Mouse (Mus musculus) kidney, postnatal 14 days (tissue): ENCODE measurements around the gene Fancc.
"Not testable (repeated sequence)": the region's sequence is repeated elsewhere in the genome, so short reads cannot be mapped to it uniquely, and the experiment has no call there.

Experiments
- DNase-seq: peaks from one replicate; pipeline ENCODE4 v3.0.0; 2022; ENCODE audit warnings: mixed read lengths

Fancc gene

DNA sequence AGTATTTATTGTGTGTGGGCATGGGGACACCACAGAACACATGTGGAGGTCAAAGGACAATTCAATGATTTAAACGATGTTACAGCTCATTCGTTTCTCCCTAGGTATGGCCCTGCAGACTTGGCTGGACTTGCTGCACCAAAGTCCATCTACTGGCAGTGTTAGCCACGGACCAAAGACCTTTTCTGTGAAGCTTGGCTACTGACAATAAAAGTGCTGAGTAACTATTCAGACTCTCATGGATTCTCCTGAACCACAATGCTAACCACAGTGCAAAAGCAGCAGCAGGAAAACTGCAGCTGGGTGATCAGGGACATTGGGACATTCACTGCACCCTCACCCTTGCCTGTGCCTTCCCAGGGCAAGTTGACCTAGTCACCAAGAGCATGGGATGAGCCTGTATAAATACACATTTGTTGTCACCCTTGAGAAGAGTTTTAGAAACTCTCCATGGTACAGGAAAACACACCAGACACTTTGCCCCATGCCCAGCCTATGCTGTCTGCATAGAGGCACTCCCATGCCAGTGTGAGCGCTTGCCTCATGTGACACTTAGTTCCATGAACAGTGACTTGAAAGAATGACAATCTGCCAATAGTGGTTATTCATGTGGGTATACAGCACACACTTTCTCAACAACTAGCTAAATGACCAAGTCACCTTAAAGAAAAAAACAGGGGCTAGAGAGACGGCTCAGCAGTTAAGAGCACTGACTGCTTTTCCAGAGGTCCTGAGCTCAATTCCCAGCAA is 151.4 kb downstream of the Fancc start:
- DNase-seq: peak; percentile 62

DNA sequence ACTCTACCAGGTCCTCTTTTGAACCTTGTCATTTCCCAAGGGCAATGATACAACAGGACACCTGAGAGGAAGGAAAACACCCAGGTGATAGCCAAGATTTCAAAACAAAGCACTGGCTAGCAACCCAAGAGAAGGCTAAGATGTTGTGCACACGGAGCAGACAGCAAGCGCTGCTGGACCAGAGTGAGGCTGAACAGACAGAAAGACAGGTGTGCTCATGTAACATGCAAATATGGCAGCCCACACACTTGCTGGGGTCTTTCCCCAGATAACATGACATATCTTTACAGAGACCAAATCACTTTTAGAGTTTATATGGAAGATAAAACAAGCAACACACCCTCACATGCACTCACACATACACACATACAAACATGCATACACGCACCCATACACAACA is 152.6 kb downstream of the Fancc start:
- no peak for DNase-seq

DNA sequence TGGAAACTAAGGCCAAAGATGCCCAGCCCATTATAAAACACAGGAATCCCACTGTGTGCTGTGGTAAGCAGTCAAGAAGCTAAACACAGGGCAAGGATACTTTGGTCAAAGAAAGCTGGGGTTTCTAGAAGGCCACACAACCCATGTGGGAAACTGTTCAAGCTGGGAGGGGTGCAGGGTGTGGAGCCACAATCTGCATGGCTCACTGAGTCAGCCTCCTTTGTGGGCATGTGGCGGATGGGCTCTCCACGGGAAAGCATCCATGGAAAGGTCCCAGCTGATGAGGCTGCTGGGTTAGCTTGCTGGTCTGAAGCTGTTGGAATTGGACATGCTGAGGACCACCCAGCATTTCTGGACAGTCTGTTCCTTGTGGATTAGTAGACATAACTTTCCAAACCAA is 154.3 kb downstream of the Fancc start:
- no peak for DNase-seq

- no peak for DNase-seq
These were observed 157.1 kb downstream of the Fancc start for GRCm38 (mm10) chr13:63339946-63340345.

- DNase-seq: no peak
These were observed 159.7 kb downstream of the Fancc start for GRCm38 (mm10) chr13:63337239-63337960.

DNA sequence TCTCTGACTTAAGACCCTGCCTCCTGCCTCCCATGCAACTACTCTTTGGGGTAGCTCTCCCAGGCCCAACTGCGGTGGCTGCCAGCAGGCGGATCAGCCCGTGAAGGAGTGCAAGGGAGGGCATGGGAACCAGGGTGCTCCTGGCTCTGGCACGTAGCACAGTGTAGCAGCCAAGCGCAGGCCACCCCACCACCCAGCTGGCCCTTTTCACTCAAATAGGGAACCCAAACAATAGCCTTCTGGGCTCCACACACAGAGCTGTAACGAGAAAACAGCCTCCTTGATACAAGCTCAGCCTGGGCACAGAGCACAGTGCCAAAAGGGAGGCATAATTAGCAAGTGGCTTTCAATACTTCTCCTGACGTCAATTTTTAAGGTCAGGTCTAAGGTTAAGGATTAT is 160.7 kb downstream of the Fancc start:
- DNase-seq: no peak

DNA sequence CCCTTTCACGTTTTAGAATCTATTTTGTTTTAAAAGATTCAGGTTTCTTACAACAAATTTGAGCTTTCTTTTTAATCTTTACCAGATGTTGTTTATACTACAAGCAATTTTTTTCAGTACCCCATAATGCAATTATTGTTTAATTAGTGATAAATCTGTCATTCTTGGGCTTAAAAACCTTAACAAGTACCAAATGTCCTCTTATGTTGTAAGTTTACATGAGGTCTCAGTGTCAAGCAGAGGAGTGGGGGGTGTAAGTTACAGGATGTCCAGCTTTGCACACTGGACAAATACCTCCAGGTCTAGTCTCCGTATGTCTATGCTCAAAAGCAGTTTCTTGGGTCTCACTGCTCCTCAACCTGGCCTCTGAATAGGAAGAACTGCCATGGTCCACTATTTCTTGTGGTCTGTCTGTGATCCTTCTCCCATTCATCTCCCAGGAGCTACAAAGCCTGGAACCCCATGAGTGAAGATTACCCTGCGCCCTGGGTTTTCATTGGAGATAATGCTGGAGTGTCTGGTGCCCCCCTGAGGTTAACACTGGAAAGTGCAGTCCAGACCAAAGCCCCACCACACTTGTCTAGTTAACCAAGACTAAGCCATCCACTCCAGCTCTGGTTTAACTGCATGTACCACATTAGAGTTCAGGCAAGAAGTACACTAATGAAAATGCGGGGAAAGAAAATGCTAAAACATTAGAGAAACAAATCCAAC is 161.5 kb downstream of the Fancc start:
- peak; percentile 51 for DNase-seq

- DNase-seq: peak; percentile 77
These were observed 164.3 kb downstream of the Fancc start for GRCm38 (mm10) chr13:63332576-63333300.

GRCm38 (mm10) chr13:63331379-63331778 is 165.7 kb downstream of the Fancc start:
- DNase-seq: peak; percentile 85

GRCm38 (mm10) chr13:63330236-63330860 is 166.7 kb downstream of the Fancc start:
- no peak for DNase-seq

- no peak for DNase-seq
These were observed 171.1 kb downstream of the Fancc start for GRCm38 (mm10) chr13:63326015-63326414.

GRCm38 (mm10) chr13:63324978-63325848 is 171.9 kb downstream of the Fancc start:
- no peak for DNase-seq

- no peak for DNase-seq
These were observed 172.8 kb downstream of the Fancc start for GRCm38 (mm10) chr13:63324311-63324710.

DNA sequence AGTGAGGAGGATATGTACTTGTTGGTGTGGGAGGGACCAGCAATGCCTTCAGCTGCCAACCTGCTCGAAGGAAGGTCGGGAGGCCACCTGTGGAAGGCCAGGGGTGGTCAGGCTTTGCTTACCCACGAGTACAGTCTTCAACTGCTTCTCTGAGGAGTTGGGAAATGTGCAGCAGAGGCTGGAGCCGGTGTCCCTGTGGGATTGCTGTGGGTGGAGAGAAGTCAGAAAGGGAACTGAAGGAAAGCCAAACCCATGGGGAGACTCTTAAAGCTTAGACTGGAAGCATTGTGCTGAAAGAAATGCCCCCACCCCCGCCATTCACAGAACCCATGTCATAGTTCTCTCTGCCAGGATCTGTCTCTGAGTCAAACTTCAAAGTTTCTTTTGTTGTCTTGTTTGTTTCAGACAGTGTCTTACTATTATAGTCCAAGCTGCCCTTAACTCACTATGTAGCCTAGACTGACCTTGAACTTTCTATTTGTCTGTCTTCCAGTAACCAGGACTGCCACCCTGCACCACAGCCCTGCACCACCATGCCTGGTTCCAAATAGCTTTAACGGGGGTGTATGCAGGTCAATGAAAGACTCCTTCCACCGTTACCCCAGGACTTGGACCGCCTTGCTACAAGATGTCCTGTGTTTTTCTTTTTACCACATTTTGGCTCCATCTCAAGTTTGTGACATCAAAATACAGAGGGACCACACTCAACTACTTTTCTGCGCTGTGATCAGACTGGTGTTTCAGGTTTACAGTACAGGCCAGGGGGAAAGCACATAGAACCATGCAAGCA is 173.6 kb downstream of the Fancc start:
- no peak for DNase-seq

DNA sequence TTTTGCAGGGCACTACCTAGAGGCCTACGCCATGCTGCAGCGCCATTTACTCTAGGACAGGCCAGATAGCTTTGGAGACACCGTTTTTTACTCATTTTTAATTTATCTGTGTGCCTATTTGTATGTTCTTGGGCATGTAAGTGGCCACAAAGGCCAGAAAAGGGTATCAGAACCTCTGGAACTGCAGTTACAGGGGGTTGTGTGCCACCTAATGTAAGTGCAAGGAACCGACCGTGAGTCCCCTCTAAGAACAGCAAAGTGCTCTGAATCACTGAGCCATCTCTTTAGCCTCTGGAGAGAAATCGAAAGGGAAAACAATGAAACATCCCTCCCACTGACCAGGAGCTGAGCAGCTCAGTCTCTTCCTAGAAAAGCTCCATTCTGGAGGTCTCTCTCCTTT is 174.3 kb downstream of the Fancc start:
- DNase-seq: no peak

DNA sequence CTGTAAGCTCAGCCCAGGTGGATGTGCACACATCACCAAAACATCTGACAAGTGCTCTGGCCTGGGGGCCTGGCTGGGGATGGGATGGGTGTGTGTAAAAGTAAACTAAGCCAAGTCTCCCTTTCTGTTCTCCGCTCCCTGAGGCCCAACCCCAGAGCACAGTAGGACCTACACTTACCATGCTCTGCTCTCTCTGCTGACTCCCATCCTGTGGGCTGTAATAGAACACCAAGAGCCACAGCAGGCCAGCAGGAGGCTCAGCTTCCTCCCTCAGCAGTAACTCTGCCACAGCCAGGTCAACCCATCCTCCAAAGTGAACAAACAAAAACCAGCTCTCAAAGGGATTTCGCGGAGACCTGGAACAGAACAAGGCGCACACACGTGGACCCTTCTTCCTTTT is 175.4 kb downstream of the Fancc start:
- no peak for DNase-seq

DNA sequence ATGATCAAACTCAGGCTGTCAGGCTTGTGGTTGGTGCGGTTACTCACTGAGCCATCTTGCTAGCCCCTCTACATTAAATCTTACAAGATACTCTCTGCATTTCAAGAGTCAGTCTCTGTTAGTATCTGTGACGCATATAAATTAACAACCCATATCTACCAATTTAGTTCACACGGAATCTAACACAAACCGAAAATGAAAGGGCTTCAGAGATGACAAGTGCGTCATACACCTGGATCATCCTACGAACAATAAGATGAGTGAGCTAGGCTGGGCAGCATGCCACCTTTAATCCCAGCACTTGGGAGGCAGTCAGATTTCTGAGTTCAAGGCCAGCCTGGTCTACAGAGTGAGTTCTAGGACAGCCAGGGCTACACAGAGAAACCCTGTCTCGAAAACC is 177.3 kb downstream of the Fancc start:
- DNase-seq: no peak

GRCm38 (mm10) chr13:63317681-63318104 is 179.4 kb downstream of the Fancc start:
- DNase-seq: peak; percentile 52

DNA sequence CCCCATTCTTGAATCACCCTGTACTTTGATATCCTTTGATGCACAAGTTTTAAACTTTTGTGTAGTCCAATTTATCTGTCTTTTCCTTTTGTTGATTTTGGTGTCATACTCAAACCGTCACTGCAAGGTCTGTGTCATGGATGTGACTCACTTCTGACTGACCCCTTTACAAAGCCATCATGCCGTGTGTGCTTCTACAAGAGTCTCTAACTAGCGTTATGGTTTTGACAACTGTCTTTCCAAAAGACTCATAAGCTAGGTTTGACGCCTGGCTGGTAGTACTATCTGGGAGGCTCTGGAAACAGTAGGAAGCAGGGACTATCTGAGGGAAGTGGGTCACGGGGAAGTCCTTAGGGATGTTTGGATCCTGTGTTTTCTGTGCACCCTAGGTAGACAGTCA is 180.7 kb downstream of the Fancc start:
- DNase-seq: no peak

DNA sequence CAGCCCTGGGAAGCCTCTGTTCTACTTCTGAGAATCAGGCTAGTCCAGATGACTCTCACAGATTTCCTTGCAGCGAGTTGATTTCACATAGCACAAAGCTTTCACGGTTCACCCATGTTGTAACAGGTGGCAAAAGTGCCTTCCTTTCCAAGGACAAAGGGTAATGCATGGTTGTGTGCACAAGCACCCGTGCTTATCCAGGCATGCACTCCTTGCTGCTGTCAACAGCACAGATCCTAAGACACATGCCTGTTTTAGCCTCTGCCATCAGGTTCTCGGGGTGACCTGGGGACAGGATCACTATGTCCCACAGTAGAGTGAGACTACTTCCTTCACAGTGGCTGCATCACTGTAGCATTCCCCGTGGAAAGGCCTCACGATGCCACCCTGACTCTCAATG is 181.3 kb downstream of the Fancc start:
- peak; percentile 59 for DNase-seq

DNA sequence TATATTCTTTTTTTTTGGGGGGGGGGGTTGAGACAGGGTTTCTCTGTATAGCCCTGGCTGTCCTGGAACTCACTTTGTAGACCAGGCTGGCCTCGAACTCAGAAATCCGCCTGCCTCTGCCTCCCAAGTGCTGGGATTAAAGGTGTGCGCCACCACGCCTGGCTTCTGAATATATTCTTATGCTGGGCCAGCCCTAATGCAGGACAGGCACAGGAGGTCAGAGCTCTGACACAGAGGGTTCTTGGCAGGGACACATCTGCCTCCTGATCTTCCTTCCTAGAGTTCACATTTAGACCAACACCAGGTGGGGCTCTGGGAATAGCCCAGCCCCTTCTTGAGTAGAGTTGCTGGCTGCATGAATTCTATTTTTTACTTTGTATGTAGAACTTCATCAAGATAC is 182.0 kb downstream of the Fancc start:
- DNase-seq: not testable (repeated sequence)
